Mouse (Mus musculus) midbrain, embryonic 15.5 days (tissue): ENCODE results near the gene Chrd. TPM values are rescaled to one million over a fixed set of nuclear protein-coding genes. Genes with fewer than 3 reads are reported as not detected.

Source experiments
- ATAC-seq: fragments of 200-750 bp; cut with Nextera tagmentation; replicated peaks from 2 replicates; pipeline ENCODE4 v1.8.0; 2017; ENCODE audit warnings: moderate TSS enrichment
- H3K27ac ChIP-seq: fragments of 300-500 bp; sonication (generic); 2 replicates; pipeline ENCODE4 v1.5.1; 2015; ENCODE audit warnings: mild to moderate bottlenecking, inconsistent platforms
- H3K27me3 ChIP-seq: fragments of 300-500 bp; sonication (generic); replicated peaks from 2 replicates; pipeline ENCODE4 v1.6.1; 2015; ENCODE audit warnings: inconsistent platforms
- H3K36me3 ChIP-seq: fragments of 300-500 bp; sonication (generic); replicated peaks from 2 replicates; pipeline ENCODE4 v1.6.1; 2015; ENCODE audit warnings: inconsistent platforms
- H3K4me1 ChIP-seq: fragments of 300-500 bp; sonication (generic); 2 replicates; pipeline ENCODE4 v1.6.1; 2015; ENCODE audit warnings: inconsistent platforms
- H3K4me2 ChIP-seq: fragments of 300-500 bp; sonication (generic); 2 replicates; pipeline ENCODE4 v1.6.1; 2015; ENCODE audit warnings: inconsistent platforms, mild to moderate bottlenecking, moderate library complexity
- H3K4me3 ChIP-seq: fragments of 300-500 bp; sonication (generic); 2 replicates; pipeline ENCODE4 v1.5.1; 2015; ENCODE audit warnings: mild to moderate bottlenecking, inconsistent platforms
- H3K9ac ChIP-seq: fragments of 300-500 bp; sonication (generic); 2 replicates; pipeline ENCODE4 v1.6.1; 2015; ENCODE audit warnings: mild to moderate bottlenecking, inconsistent platforms
- H3K9me3 ChIP-seq: fragments of 300-500 bp; sonication (generic); 2 replicates; pipeline ENCODE4 v1.6.1; 2016; ENCODE audit warnings: inconsistent platforms
- WGBS: fragments of 180-500 bp; shearing (Covaris S2); methylation state at CpG from one replicate; pipeline ENCODE4 v1.1.7; 2015; ENCODE audit warnings: mixed read lengths; 5-methylcytosine and 5-hydroxymethylcytosine counted together
- polyA plus RNA-seq: library from polyadenylated mRNA; unstranded; fragments of >200 nt; fragmentation: Nextera tagmentation; extraction: Ambion mirVana; gene quantifications from 2 replicates; pipeline ENCODE4 v1.2.1, GENCODE M21; 2015

The Chrd gene
- polyA plus RNA-seq, 1 experiment from 2014 or later = 5.7 TPM

- Histone ChIP-seq H3K4me1 (no peaks in the 10 kb centered on the region), H3K9ac (no peak overlapping the region), H3K36me3 (no peaks in the 10 kb centered on the region), H3K27ac (no peak overlapping the region), H3K4me2 (no peak overlapping the region), H3K4me3 (no peak overlapping the region), H3K9me3 (no peaks in the 10 kb centered on the region), H3K27me3 (no peaks in the 10 kb centered on the region)
- no peak for ATAC-seq
- whole genome bisulfite sequencing = 67% methylated on average over 8 of the region's 8 CpGs
These were observed 17.6 kb downstream of the Chrd start for GRCm38 (mm10) chr16:20750518-20750917.

- WGBS = 96% methylated on average over 5 of the region's 5 CpGs
- H3K9me3 ChIP-seq = no peaks in the 10 kb centered on the region
These were observed 23.1 kb downstream of the Chrd start for GRCm38 (mm10) chr16:20756052-20756451.

GRCm38 (mm10) chr16:20757385-20757784 lies 24.5 kb downstream of the Chrd start:
- H3K27ac ChIP-seq = no peak overlapping the region
- WGBS = 74% methylated on average over 1 of the region's 1 CpGs
- no peaks in the 10 kb centered on the region for H3K27me3 ChIP-seq
- no peaks in the 10 kb centered on the region for H3K9me3 ChIP-seq
- no peak overlapping the region for H3K4me2 ChIP-seq
- no peaks in the 10 kb centered on the region for H3K36me3 ChIP-seq
- no peaks in the 10 kb centered on the region for H3K4me1 ChIP-seq
- H3K9ac ChIP-seq = no peak overlapping the region
- H3K4me3 ChIP-seq = no peak overlapping the region
- ATAC-seq = no peak

More at GRCm38 (mm10) chr16:20756052-20756451, 23.1 kb downstream of the Chrd start:
- Histone ChIP-seq H3K4me1 (no peaks in the 10 kb centered on the region), H3K27me3 (no peaks in the 10 kb centered on the region), H3K4me3 (no peak overlapping the region), H3K36me3 (no peaks in the 10 kb centered on the region), H3K4me2 (no peak overlapping the region), H3K27ac (no peak overlapping the region), H3K9ac (no peak overlapping the region)
- ATAC-seq = no peak

- H3K36me3 ChIP-seq = no peaks in the 10 kb centered on the region
- no peak overlapping the region for H3K9ac ChIP-seq
- WGBS = 9% methylated on average over 3 of the region's 3 CpGs
- ATAC-seq = no peak
- no peaks in the 10 kb centered on the region for H3K27me3 ChIP-seq
- H3K4me2 ChIP-seq = no peak overlapping the region
- H3K4me3 ChIP-seq = no peak overlapping the region
- H3K9me3 ChIP-seq = no peaks in the 10 kb centered on the region
- H3K4me1 ChIP-seq = no peaks in the 10 kb centered on the region
- H3K27ac ChIP-seq = no peak overlapping the region
These were observed 28.8 kb downstream of the Chrd start for GRCm38 (mm10) chr16:20761681-20762080.

GRCm38 (mm10) chr16:20765244-20765643 lies 32.3 kb downstream of the Chrd start:
- 53% methylated on average over 9 of the region's 9 CpGs for WGBS
- Histone ChIP-seq H3K4me3 (no peak overlapping the region), H3K9ac (no peak overlapping the region), H3K36me3 (no peaks in the 10 kb centered on the region), H3K27ac (no peak overlapping the region), H3K4me1 (no peaks in the 10 kb centered on the region), H3K4me2 (no peak overlapping the region), H3K9me3 (no peaks in the 10 kb centered on the region), H3K27me3 (no peaks in the 10 kb centered on the region)
- ATAC-seq = no peak

GRCm38 (mm10) chr16:20775021-20775420 lies 42.1 kb downstream of the Chrd start:
- Histone ChIP-seq H3K36me3 (no peaks in the 10 kb centered on the region), H3K4me3 (no peak overlapping the region), H3K9ac (no peak overlapping the region), H3K4me2 (no peak overlapping the region), H3K27ac (no peak overlapping the region), H3K27me3 (no peaks in the 10 kb centered on the region), H3K4me1 (no peaks in the 10 kb centered on the region), H3K9me3 (no peaks in the 10 kb centered on the region)
- no peak for ATAC-seq
- 84% methylated on average over 5 of the region's 5 CpGs for WGBS

GRCm38 (mm10) chr16:20779846-20780245 lies 46.9 kb downstream of the Chrd start:
- ATAC-seq = no peak
- no peak overlapping the region for H3K27ac ChIP-seq
- H3K4me3 ChIP-seq = no peak overlapping the region
- WGBS = 81% methylated on average over 3 of the region's 3 CpGs
- H3K9ac ChIP-seq = no peak overlapping the region
- no peak overlapping the region for H3K4me2 ChIP-seq
- no peaks in the 10 kb centered on the region for H3K4me1 ChIP-seq
- H3K9me3 ChIP-seq = no peaks in the 10 kb centered on the region
- no peaks in the 10 kb centered on the region for H3K36me3 ChIP-seq
- H3K27me3 ChIP-seq = no peaks in the 10 kb centered on the region

GRCm38 (mm10) chr16:20781101-20781630 lies 48.2 kb downstream of the Chrd start:
- H3K36me3 ChIP-seq = no peaks in the 10 kb centered on the region
- H3K4me2 ChIP-seq = no peak overlapping the region
- H3K9ac ChIP-seq = no peak overlapping the region
- no peak overlapping the region for H3K4me3 ChIP-seq
- no peaks in the 10 kb centered on the region for H3K27me3 ChIP-seq
- ATAC-seq = no peak
- H3K27ac ChIP-seq = no peak overlapping the region
- WGBS = 80% methylated on average over 4 of the region's 4 CpGs
- H3K9me3 ChIP-seq = no peaks in the 10 kb centered on the region
- H3K4me1 ChIP-seq = no peaks in the 10 kb centered on the region

- 90% methylated on average over 2 of the region's 2 CpGs for WGBS
- Histone ChIP-seq H3K4me3 (no peak overlapping the region), H3K9ac (no peak overlapping the region), H3K27me3 (no peaks in the 10 kb centered on the region), H3K9me3 (no peaks in the 10 kb centered on the region), H3K27ac (no peak overlapping the region), H3K4me2 (no peak overlapping the region), H3K4me1 (no peaks in the 10 kb centered on the region), H3K36me3 (no peaks in the 10 kb centered on the region)
- no peak for ATAC-seq
These were observed 51.0 kb downstream of the Chrd start for GRCm38 (mm10) chr16:20783891-20784290.

GRCm38 (mm10) chr16:20784754-20785153 lies 51.8 kb downstream of the Chrd start:
- no peak overlapping the region for H3K27ac ChIP-seq
- ATAC-seq = no peak
- H3K9me3 ChIP-seq = no peaks in the 10 kb centered on the region
- no peak overlapping the region for H3K4me3 ChIP-seq
- no peaks in the 10 kb centered on the region for H3K27me3 ChIP-seq
- H3K4me2 ChIP-seq = no peak overlapping the region
- H3K9ac ChIP-seq = no peak overlapping the region
- no peaks in the 10 kb centered on the region for H3K4me1 ChIP-seq
- no peaks in the 10 kb centered on the region for H3K36me3 ChIP-seq

GRCm38 (mm10) chr16:20786556-20786955 lies 53.6 kb downstream of the Chrd start:
- Histone ChIP-seq H3K4me3 (no peak overlapping the region), H3K9me3 (no peaks in the 10 kb centered on the region), H3K27ac (no peak overlapping the region), H3K36me3 (no peaks in the 10 kb centered on the region), H3K9ac (no peak overlapping the region), H3K4me2 (no peak overlapping the region), H3K27me3 (no peaks in the 10 kb centered on the region), H3K4me1 (no peaks in the 10 kb centered on the region)
- WGBS = 88% methylated on average over 6 of the region's 6 CpGs
- ATAC-seq = no peak

GRCm38 (mm10) chr16:20791803-20792202 lies 58.9 kb downstream of the Chrd start:
- Histone ChIP-seq H3K36me3 (no peaks in the 10 kb centered on the region), H3K4me2 (no peak overlapping the region), H3K4me1 (no peaks in the 10 kb centered on the region), H3K4me3 (no peak overlapping the region), H3K27me3 (no peaks in the 10 kb centered on the region), H3K9me3 (no peaks in the 10 kb centered on the region), H3K27ac (no peak overlapping the region), H3K9ac (no peak overlapping the region)
- no peak for ATAC-seq
- WGBS = 61% methylated on average over 6 of the region's 6 CpGs
